ENCODE assay signal across 8 mouse cellular contexts in the genomic region with DNA sequence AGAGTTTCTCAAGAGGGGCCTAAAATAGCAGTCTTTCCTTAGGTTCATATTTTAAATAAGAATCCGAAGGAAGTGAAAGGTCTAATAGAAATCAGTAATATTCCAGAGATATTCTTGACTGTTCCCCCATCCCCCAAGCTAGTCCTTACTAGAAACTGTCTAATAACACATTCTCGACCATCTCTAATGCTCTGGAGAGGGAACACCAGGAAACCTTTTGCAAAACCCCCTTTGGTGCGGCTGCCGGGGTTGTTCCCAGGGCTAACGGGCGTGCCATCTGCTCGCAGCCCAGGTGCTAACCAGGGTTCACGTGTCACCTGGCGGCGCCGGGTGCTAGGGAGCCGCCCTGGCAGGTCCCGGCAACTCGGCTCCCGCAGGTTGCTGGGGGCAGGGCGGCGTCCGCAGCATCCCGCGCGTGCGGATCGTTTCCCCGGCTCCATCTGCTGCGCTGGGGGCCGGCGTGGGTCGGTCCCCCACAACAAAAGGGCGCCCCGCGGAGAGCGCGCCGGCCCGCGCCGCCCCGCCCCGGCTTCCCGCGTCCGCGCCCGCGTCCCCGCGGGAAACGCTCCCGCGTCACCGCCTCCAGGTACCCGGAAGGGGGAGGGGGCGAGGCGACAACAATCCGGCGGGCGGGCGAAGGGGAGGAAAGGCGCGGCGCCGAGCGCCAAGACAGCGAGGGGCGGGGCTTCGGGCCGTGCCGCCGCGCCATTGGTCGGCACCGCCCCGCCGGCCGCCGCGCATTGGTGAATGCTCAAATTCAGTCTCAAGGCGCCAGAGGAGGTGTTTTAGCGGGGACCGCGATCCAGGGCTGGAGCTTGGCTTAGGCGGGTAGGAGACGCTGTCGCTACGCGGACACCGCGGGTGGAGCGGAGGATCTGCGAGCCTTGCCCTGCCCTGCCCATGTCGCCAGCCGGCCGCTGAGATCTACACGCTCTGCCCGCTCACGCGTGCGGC. TPM values are rescaled to one million over a fixed set of nuclear protein-coding genes. Genes with fewer than 3 reads are reported as not detected.
DNase-seq lines count a peak whose midpoint lies in the region; ATAC-seq and TF ChIP-seq lines count a peak whose summit lies in the region.

A gene (plus strand): TSS at position 754 of the 954 bp plus-strand sequence.

- no peaks in the 10 kb centered on the region for H3K9me3 ChIP-seq in forebrain, embryonic 10.5 days
- no peaks in the 10 kb centered on the region for H3K9me3 ChIP-seq in heart, embryonic 16.5 days (replicated peaks; ENCODE audit: control insufficient read depth, low read length)
- no peaks in the 10 kb centered on the region for H3K9me3 ChIP-seq in liver, postnatal 0 days (ENCODE audit: low read length)
- H3K9me3 ChIP-seq in neural tube, embryonic 14.5 days (ENCODE audit: control insufficient read depth, low read length), result no peaks in the 10 kb centered on the region

- peak within 1 kb of the TSS; percentile 93 for H3K9ac ChIP-seq in heart, embryonic 16.5 days (ENCODE audit: low read length)
- H3K9ac ChIP-seq in liver, postnatal 0 days (replicated peaks), result peak within 1 kb of the TSS; percentile 78
- H3K9ac ChIP-seq in neural tube, embryonic 14.5 days (replicated peaks; ENCODE audit: low read depth, low read length), result peak within 1 kb of the TSS; percentile 80

- DNase-seq in CD8-positive naive resting alpha-beta T cell, adult 2 months (ENCODE audit: low read depth in 2 of 2, low spot score in 2 of 2), result peak; percentile 78 to 79
- peak; percentile 86 for DNase-seq in c-Kit-negative CD71-positive TER-119-positive erythroid progenitor cells, embryonic 14.5 days (ENCODE audit: low read depth, low spot score)
- DNase-seq in forebrain, embryonic 10.5 days (ENCODE audit: extremely low spot score, low spot score), result peak; percentile 91
- peak; percentile 91 to 96 for DNase-seq in kidney, postnatal 36 days
- peak; percentile 93 for DNase-seq in liver, postnatal 0 days
- DNase-seq in testis, postnatal 10 days (ENCODE audit: low spot score), result peak; percentile 93

- no peak; the same call in 1 of the 2 replicates for TF ChIP-seq CTCF in liver, postnatal 0 days (IDR thresholded peaks at IDR 0.05; ENCODE audit: low read depth)

- H3K4me3 ChIP-seq in forebrain, embryonic 10.5 days, result peak within 1 kb of the TSS; percentile 90
- peak within 1 kb of the TSS; percentile 93 for H3K4me3 ChIP-seq in heart, embryonic 16.5 days (ENCODE audit: low read length)
- peak within 1 kb of the TSS; percentile 65 for H3K4me3 ChIP-seq in liver, postnatal 0 days (ENCODE audit: low read depth, low read length)
- peak within 1 kb of the TSS; percentile 75 for H3K4me3 ChIP-seq in neural tube, embryonic 14.5 days (ENCODE audit: low read depth, low read length)

- H3K36me3 ChIP-seq in forebrain, embryonic 10.5 days (replicated peaks), result peaks cover 31% of the 10 kb centered on the region
- H3K36me3 ChIP-seq in heart, embryonic 16.5 days (ENCODE audit: control insufficient read depth, insufficient read depth), result peaks cover 16% of the 10 kb centered on the region
- H3K36me3 ChIP-seq in liver, postnatal 0 days (replicated peaks; ENCODE audit: insufficient read depth, low read length), result peaks cover 15% of the 10 kb centered on the region; the same call in 1 of the 2 replicates
- no peaks in the 10 kb centered on the region for H3K36me3 ChIP-seq in neural tube, embryonic 14.5 days (ENCODE audit: control insufficient read depth, insufficient read depth, low read length)

- H3K27ac ChIP-seq in forebrain, embryonic 10.5 days, result peak within 1 kb of the TSS; percentile 98
- peak within 1 kb of the TSS; percentile 74 for H3K27ac ChIP-seq in heart, embryonic 16.5 days (ENCODE audit: low read length)
- H3K27ac ChIP-seq in liver, postnatal 0 days (ENCODE audit: low read depth), result peak within 1 kb of the TSS; percentile 36; the same call in 1 of the 2 replicates
- peak within 1 kb of the TSS; percentile 78 for H3K27ac ChIP-seq in neural tube, embryonic 14.5 days (ENCODE audit: low read depth, low read length)

- TF ChIP-seq EP300 in liver, postnatal 0 days (IDR thresholded peaks at IDR 0.05; ENCODE audit: low read depth), result no peak

- no peaks in the 10 kb centered on the region for H3K27me3 ChIP-seq in forebrain, embryonic 10.5 days (ENCODE audit: poor library complexity, severe bottlenecking)
- H3K27me3 ChIP-seq in heart, embryonic 16.5 days (ENCODE audit: control insufficient read depth, insufficient read depth, low read length), result no peaks in the 10 kb centered on the region
- peaks cover 3% of the 10 kb centered on the region; the same call in 1 of the 2 replicates for H3K27me3 ChIP-seq in liver, postnatal 0 days (ENCODE audit: insufficient read depth, low read length)
- no peaks in the 10 kb centered on the region for H3K27me3 ChIP-seq in neural tube, embryonic 14.5 days (ENCODE audit: control insufficient read depth, insufficient read depth, low read length)

- peak within 1 kb of the TSS; percentile 99 for H3K4me2 ChIP-seq in heart, embryonic 16.5 days (ENCODE audit: low read depth, low read length)
- H3K4me2 ChIP-seq in liver, postnatal 0 days (ENCODE audit: low read depth, low read length), result peak within 1 kb of the TSS; percentile 92
- peak within 1 kb of the TSS; percentile 98 for H3K4me2 ChIP-seq in neural tube, embryonic 14.5 days (ENCODE audit: low read depth, low read length)

- peaks cover 24% of the 10 kb centered on the region for H3K4me1 ChIP-seq in forebrain, embryonic 10.5 days
- H3K4me1 ChIP-seq in heart, embryonic 16.5 days (ENCODE audit: control insufficient read depth, insufficient read depth, low read length), result peaks cover 13% of the 10 kb centered on the region
- H3K4me1 ChIP-seq in liver, postnatal 0 days (ENCODE audit: insufficient read depth), result peaks cover 8% of the 10 kb centered on the region; the same call in 1 of the 2 replicates
- peaks cover 8% of the 10 kb centered on the region; the same call in 1 of the 2 replicates for H3K4me1 ChIP-seq in neural tube, embryonic 14.5 days (ENCODE audit: control insufficient read depth, insufficient read depth, low read length)

- under 1% methylated on average over 95 of the region's 98 CpGs for WGBS in forebrain, embryonic 10.5 days
- under 1% methylated on average over 93 of the region's 98 CpGs for WGBS in heart, embryonic 16.5 days
- under 1% methylated on average over 72 of the region's 98 CpGs for WGBS in liver, postnatal 0 days (ENCODE audit: insufficient replicate concordance)
- under 1% methylated on average over 86 of the region's 98 CpGs for WGBS in neural tube, embryonic 14.5 days

- ATAC-seq in heart, embryonic 16.5 days (replicated peaks; ENCODE audit: extremely low read depth, insufficient read depth, low FRiP score), result peak; percentile 98
- ATAC-seq in liver, postnatal 0 days, result peak; percentile 96
- peak; percentile 99 for ATAC-seq in neural tube, embryonic 14.5 days (ENCODE audit: low read depth)

RNA-seq across cellular contexts. Expression of the gene that starts here (rescaled TPM):
- 43.8 and 45.2 TPM in 2 replicates for polyA plus RNA-seq in forebrain, embryonic 10.5 days (2016; fragmentation: Nextera tagmentation; extraction: Ambion mirVana)
- 13.5 and 14.3 TPM in 2 replicates for polyA plus RNA-seq in heart, embryonic 16.5 days (2015; fragmentation: Nextera tagmentation; extraction: Ambion mirVana)
- 5.0 and 7.1 TPM in 2 replicates for polyA plus RNA-seq in liver, postnatal 0 days (2015; fragmentation: Nextera tagmentation; extraction: Ambion mirVana)
- 6.2 and 8.5 TPM in 2 replicates for polyA plus RNA-seq in neural tube, embryonic 14.5 days (2014; fragmentation: Nextera tagmentation; extraction: Ambion mirVana)

Comparison
In these comparisons a context has a peak if more than half of its experiments do, and no peak if none do; other contexts are left out.
1. Peak in every context shown above with its lines: DNase-seq, ATAC-seq, H3K4me3 ChIP-seq and H3K27ac ChIP-seq.
2. H3K27ac ChIP-seq: peak in every context shown above with its lines; median percentile 98 in forebrain, embryonic 10.5 days; 78 in neural tube, embryonic 14.5 days; 74 in heart, embryonic 16.5 days; 36 in liver, postnatal 0 days.